Mouse (Mus musculus) liver, embryonic 15.5 days (tissue): ENCODE measurements around the gene St3gal2. TPM values are rescaled to one million over a fixed set of nuclear protein-coding genes. Genes with fewer than 3 reads are reported as not detected.
A peak's percentile ranks its signal among the peaks of the same experiment; 100 is the strongest.
"Not testable (repeated sequence)": the region's sequence is repeated elsewhere in the genome, so short reads cannot be mapped to it uniquely, and the experiment has no call there.

ENCODE experiments used
- ATAC-seq: fragments of 200-750 bp; cut with Nextera tagmentation; 2 replicates; pipeline ENCODE4 v1.8.0; 2017; ENCODE audit warnings: moderate number of reproducible peaks, mild to moderate bottlenecking, moderate library complexity; ENCODE audit not compliant: insufficient read depth
- H3K27ac ChIP-seq: fragments of 300-500 bp; sonication (generic); replicated peaks from 2 replicates; pipeline ENCODE4 v1.5.1; 2015; ENCODE audit warnings: mild to moderate bottlenecking, inconsistent platforms
- H3K27me3 ChIP-seq: fragments of 300-500 bp; sonication (generic); 2 replicates; pipeline ENCODE4 v1.6.1; 2015; ENCODE audit warnings: mild to moderate bottlenecking, inconsistent platforms
- H3K36me3 ChIP-seq: fragments of 300-500 bp; sonication (generic); replicated peaks from 2 replicates; pipeline ENCODE4 v1.6.1; 2015; ENCODE audit warnings: moderate library complexity, mild to moderate bottlenecking, inconsistent platforms
- H3K4me1 ChIP-seq: fragments of 300-500 bp; sonication (generic); replicated peaks from 2 replicates; pipeline ENCODE4 v1.6.1; 2015; ENCODE audit warnings: inconsistent platforms
- H3K4me2 ChIP-seq: fragments of 300-500 bp; sonication (generic); 2 replicates; pipeline ENCODE4 v1.6.1; 2015; ENCODE audit warnings: moderate library complexity, mild to moderate bottlenecking, inconsistent platforms
- H3K4me3 ChIP-seq: fragments of 300-500 bp; sonication (generic); replicated peaks from 2 replicates; pipeline ENCODE4 v1.5.1; 2015; ENCODE audit warnings: mild to moderate bottlenecking, inconsistent platforms
- H3K9ac ChIP-seq: fragments of 300-500 bp; sonication (generic); 2 replicates; pipeline ENCODE4 v1.6.1; 2015; ENCODE audit warnings: moderate library complexity, mild to moderate bottlenecking, inconsistent platforms
- H3K9me3 ChIP-seq: fragments of 300-500 bp; sonication (generic); replicated peaks from 2 replicates; pipeline ENCODE4 v1.6.1; 2016; ENCODE audit warnings: inconsistent platforms
- WGBS: fragments of 180-500 bp; shearing (Covaris S2); methylation state at CpG from one replicate; pipeline ENCODE4 v1.1.7; 2015; ENCODE audit warnings: mixed read lengths; ENCODE audit not compliant: insufficient replicate concordance; 5-methylcytosine and 5-hydroxymethylcytosine counted together
- polyA plus RNA-seq: library from polyadenylated mRNA; unstranded; fragments of >200 nt; fragmentation: Nextera tagmentation; extraction: Ambion mirVana; gene quantifications from 2 replicates; pipeline ENCODE4 v1.2.1, GENCODE M21; 2015

Gene St3gal2
- polyA plus RNA-seq, 1 experiment from 2014 or later = 21.9 TPM

DNA sequence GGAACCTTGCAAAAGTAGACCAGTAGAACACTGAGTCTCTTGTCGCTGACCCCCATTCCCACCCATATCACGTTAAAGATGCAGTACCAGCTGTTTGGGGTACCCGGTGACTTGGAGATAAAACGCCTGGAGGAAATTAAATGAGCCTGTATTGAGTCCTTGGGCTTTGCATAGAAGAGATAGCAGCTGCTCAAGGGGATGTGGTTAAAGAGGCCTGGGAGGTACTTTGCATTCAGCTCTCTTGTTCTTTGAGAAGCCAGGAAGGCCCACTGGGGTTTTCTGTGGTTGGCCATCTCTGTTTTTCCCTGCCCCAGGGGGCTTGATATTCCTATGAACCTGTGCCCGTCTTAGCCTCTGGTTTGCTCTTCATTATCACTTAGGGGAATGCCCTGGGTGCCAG, 9.3 kb downstream of the St3gal2 start:
- H3K36me3 ChIP-seq = peaks cover 20% of the 10 kb centered on the region
- WGBS = 11% methylated on average over 5 of the region's 5 CpGs
- H3K27me3 ChIP-seq = no peaks in the 10 kb centered on the region
- peak overlapping the region; percentile 25 for H3K4me3 ChIP-seq
- H3K9ac ChIP-seq = peak overlapping the region; percentile 47; the same call in 1 of the 2 replicates
- peak; percentile 79 for ATAC-seq
- peak overlapping the region; percentile 65 for H3K4me2 ChIP-seq
- no peaks in the 10 kb centered on the region for H3K9me3 ChIP-seq
- H3K27ac ChIP-seq = peak overlapping the region; percentile 93
- H3K4me1 ChIP-seq = peaks cover 100% of the 10 kb centered on the region

DNA sequence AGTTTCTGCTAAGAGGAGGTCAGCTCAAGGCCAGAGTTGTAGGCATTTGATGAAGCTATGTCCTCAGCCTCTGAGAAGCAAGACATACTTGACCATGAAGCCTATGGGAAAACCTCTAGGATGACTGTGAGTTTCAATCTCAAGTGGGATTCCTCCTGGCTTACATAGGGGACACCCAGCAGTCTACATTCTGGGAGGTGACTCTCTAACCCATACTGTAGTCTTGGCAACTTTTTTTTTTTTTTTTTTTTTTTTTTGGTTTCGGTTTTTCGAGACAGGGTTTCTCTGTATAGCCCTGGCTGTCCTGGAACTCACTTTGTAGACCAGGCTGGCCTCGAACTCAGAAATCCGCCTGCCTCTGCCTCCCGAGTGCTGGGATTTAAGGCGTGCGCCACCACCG, 9.9 kb downstream of the St3gal2 start:
- not testable (repeated sequence) for H3K27me3 ChIP-seq, ATAC-seq, H3K9me3 ChIP-seq
- Histone ChIP-seq H3K9ac (peak overlapping the region; percentile 47; the same call in 1 of the 2 replicates), H3K4me2 (peak overlapping the region; percentile 65), H3K4me1 (peaks cover 100% of the 10 kb centered on the region), H3K36me3 (peaks cover 21% of the 10 kb centered on the region), H3K27ac (peak overlapping the region; percentile 93), H3K4me3 (peak overlapping the region; percentile 25)
- 66% methylated on average over 8 of the region's 8 CpGs for WGBS

DNA sequence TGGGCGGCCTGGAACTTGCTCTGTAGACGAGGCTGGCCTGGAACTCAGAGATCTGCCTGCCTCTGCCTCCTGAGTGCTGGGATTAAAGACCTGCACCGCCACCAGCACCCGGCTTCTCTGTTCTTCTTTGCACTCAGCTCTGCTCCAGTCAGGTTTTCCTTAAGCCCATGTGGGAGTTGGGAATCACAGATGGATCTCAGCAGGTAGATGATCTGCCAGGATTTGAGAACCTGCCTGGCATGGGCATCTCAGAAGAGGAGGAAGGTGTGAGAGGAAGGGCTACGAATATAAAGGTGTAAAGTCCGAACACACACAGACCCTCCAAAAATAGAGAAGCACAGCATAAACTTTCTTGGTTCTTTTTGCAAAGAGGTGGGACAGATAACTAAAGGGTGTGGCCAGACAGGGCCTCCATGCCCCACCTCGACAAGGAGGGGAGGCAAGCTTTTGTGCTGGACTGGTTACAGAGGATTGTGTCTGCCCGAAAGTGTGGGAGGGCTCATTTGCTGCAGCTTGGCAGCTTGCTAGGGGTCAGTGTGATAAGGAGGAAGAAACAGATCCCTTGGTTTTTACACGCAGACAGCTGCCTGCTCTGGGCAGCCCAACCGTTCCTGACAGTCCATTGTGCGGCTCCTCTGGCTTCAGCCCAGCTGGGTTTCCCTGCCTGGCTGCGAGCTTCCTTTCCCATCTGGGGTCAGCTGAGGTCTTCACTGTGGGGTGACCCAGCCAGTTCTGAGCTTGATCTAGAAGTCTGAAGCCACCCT, 11.6 kb downstream of the St3gal2 start:
- Histone ChIP-seq H3K9me3 (no peaks in the 10 kb centered on the region), H3K27ac (peak overlapping the region; percentile 89), H3K4me1 (peaks cover 100% of the 10 kb centered on the region), H3K36me3 (peaks cover 28% of the 10 kb centered on the region), H3K27me3 (no peaks in the 10 kb centered on the region), H3K4me2 (peak overlapping the region; percentile 65), H3K4me3 (peak overlapping the region; percentile 29), H3K9ac (peak overlapping the region; percentile 48)
- ATAC-seq = peak; percentile 63
- 34% methylated on average over 12 of the region's 12 CpGs for WGBS

DNA sequence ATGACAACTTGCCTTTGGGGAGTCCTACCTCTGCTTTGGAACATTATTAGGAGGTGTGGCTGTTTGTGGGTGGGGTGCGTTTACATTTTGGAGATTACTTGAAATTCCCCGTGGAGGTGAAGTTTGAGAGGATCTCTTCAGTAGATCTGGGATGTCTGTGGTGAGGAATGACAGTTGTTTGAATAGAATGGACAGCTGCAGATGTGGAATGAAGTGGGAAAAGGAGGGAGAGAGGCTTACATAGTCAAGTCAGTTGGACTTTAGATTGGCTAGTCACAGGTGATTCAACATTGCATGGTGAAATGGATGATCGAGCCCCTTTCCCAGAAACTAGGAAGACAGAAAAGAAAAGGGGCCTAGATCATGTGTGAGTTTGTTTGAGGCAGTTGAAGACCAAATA, 12.7 kb downstream of the St3gal2 start:
- peak overlapping the region; percentile 65 for H3K4me2 ChIP-seq
- H3K27me3 ChIP-seq = no peaks in the 10 kb centered on the region
- H3K27ac ChIP-seq = peak overlapping the region; percentile 89
- H3K9ac ChIP-seq = peak overlapping the region; percentile 48; the same call in 1 of the 2 replicates
- no peaks in the 10 kb centered on the region for H3K9me3 ChIP-seq
- H3K4me3 ChIP-seq = no peak overlapping the region
- 39% methylated on average over 3 of the region's 3 CpGs for WGBS
- ATAC-seq = no peak
- H3K36me3 ChIP-seq = peaks cover 24% of the 10 kb centered on the region
- peaks cover 99% of the 10 kb centered on the region for H3K4me1 ChIP-seq

DNA sequence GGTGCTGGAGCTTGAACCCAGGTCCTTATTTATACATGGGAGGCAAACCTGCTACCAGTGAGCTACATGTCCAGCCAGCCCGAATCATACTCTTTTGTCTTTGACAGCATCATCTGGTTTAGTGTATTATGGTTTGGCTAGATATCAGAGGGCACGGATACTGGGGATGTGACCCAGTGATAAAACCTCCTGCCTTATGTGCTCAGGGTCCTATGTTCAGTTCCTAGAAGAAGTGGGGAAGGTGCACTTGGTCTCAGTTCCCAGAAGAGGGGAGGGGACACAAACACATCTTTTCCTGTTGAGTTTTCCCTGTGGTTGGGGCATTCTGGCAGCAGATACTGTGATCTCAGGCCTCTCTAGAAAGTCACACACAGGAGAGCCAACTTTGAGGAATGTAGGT, 13.6 kb downstream of the St3gal2 start:
- peaks cover 24% of the 10 kb centered on the region for H3K36me3 ChIP-seq
- peak; percentile 41 for ATAC-seq
- H3K27me3 ChIP-seq = no peaks in the 10 kb centered on the region
- H3K4me2 ChIP-seq = peak overlapping the region; percentile 65
- peak overlapping the region; percentile 17; the same call in 1 of the 2 replicates for H3K9ac ChIP-seq
- H3K27ac ChIP-seq = peak overlapping the region; percentile 89
- no peak overlapping the region for H3K4me3 ChIP-seq
- H3K9me3 ChIP-seq = no peaks in the 10 kb centered on the region
- peaks cover 98% of the 10 kb centered on the region for H3K4me1 ChIP-seq
- 24% methylated on average over 2 of the region's 2 CpGs for WGBS

DNA sequence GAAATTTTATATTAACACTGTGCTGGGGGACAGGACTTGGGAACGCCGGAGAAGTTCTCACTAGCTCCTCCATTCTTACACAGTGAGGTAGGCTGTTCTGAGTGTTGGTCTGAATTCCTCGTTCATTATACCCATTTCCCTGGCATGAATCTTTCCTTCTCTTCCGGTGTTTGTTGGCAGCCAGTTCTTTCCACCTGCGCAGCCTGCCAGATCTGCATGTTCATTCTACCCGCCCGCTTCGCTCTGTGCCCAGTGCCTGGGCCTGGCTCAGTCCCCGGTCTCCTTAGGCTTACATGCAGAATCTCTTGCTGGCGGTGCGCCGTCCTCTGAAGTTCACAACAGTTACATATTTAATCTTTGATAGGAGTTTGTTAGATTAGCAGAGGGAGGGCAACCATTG, 16.5 kb downstream of the St3gal2 start:
- Histone ChIP-seq H3K9me3 (no peaks in the 10 kb centered on the region), H3K27me3 (no peaks in the 10 kb centered on the region), H3K4me1 (peaks cover 95% of the 10 kb centered on the region), H3K4me2 (no peak overlapping the region), H3K9ac (no peak overlapping the region), H3K27ac (no peak overlapping the region), H3K36me3 (peaks cover 31% of the 10 kb centered on the region; the same call in 1 of the 2 replicates), H3K4me3 (no peak overlapping the region)
- no peak for ATAC-seq
- 83% methylated on average over 12 of the region's 12 CpGs for WGBS

DNA sequence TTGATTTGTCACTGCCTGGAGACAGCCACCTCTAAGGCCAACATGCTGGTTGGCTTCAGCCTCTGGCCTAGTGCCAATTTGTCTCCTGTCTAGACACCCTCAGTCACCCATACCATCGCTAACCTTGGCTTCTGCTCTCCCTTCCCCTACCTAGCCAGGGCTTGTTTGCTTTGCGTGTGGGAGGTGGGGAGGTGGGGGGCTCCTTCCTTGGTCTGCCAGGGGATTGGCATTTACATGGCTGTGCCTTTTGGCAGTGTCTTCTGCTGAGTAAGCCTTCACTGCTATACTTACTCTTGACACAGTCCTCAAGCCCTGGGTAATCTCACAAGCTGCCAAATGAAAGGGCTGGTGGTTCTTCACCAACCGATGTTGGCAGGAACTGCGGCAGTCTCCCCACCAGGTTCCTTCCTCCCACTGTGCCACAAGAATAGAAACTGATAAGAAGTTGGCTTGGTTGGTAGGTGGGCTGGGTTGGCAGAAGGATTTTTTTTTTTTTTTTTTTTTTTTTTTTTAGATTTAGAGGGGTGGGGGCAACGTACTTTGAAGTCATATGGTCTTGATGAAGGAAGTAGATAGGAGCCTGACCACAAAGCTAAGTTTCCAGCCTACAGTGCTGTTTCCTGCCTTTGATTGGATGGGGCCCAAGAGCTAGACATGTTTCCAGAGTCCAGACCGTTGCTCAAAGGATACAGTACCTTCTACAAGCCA, 19.3 kb downstream of the St3gal2 start:
- Histone ChIP-seq H3K36me3 (peaks cover 36% of the 10 kb centered on the region), H3K4me3 (no peak overlapping the region), H3K9me3 (no peaks in the 10 kb centered on the region), H3K9ac (no peak overlapping the region), H3K4me2 (no peak overlapping the region), H3K27me3 (no peaks in the 10 kb centered on the region), H3K4me1 (peaks cover 71% of the 10 kb centered on the region), H3K27ac (peak overlapping the region; percentile 39)
- 10% methylated on average over 6 of the region's 6 CpGs for WGBS
- 0 out of 2 replicates have a peak, but pooled peaks have one; percentile 33 for ATAC-seq

DNA sequence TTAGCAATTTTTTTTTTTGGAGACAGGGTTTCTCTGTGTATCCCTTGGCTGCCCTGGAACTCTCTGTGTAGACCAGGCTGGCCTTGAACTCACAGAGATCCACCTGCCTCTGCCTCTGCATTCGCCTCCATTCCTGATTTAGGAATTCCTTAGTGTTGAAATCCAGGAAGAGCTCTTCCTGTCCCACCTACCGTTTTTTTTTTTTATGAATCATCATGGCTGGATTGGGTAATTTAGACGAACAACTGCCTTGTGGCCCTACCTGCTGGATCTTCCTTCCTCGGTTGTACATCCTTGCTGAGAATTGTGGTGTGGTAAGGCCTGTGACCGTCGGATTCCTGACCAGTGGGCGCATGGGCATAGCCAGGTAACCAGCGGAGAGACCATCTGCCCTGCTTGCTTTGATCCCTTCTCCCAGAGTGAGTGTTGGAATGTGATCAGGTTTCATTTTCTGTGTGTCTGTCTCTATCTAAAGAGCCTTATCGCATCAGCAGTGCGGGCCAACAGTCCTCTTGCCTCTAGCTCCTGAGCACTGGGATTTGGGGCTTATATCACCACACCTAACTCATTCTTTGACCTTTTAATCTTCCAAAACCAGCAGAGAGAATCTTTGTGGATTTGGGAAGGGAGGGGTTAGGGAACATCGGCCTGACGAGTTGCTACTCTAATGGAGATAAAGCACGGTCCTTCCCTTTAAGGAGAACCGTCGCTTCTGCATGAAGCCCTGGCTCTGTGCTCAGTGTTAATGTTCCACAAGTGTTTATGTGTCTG, 21.1 kb downstream of the St3gal2 start:
- Histone ChIP-seq H3K36me3 (peaks cover 25% of the 10 kb centered on the region; the same call in 1 of the 2 replicates), H3K27ac (0 out of 2 replicates have a peak overlapping the region, but pooled peaks have one; percentile 3), H3K9me3 (no peaks in the 10 kb centered on the region), H3K9ac (no peak overlapping the region), H3K4me3 (no peak overlapping the region), H3K27me3 (no peaks in the 10 kb centered on the region), H3K4me1 (peaks cover 67% of the 10 kb centered on the region), H3K4me2 (no peak overlapping the region)
- ATAC-seq = no peak
- WGBS = 63% methylated on average over 15 of the region's 15 CpGs

DNA sequence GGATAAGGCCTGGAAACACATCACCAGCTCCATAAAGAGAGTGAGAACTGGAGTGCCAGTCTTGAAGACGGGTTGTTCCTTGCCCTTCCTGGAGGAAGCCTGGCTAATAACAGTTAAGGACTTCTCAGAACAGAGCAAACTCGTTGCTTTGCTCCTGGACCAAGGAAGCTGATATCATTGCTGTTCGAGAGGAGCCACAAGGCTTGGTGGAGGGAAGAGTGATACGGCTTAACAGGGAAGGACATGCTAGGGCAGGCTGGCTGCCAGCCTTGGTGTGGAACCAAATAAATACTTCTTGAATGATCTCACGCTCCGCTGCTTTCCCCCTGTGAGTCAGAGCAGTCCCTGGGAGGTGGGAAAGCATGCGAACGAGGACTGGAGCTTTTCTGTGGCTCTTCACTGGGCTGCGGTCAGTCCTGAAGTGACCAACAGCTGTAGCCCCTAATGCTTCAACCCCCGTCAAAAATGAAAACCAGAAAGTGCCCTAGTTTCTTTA, 21.8 kb downstream of the St3gal2 start:
- peaks cover 19% of the 10 kb centered on the region; the same call in 1 of the 2 replicates for H3K36me3 ChIP-seq
- H3K9ac ChIP-seq = no peak overlapping the region
- ATAC-seq = no peak
- no peaks in the 10 kb centered on the region for H3K27me3 ChIP-seq
- peak overlapping the region; percentile 3; the same call in 1 of the 2 replicates for H3K27ac ChIP-seq
- H3K9me3 ChIP-seq = no peaks in the 10 kb centered on the region
- 61% methylated on average over 10 of the region's 10 CpGs for WGBS
- H3K4me3 ChIP-seq = no peak overlapping the region
- peaks cover 64% of the 10 kb centered on the region for H3K4me1 ChIP-seq
- H3K4me2 ChIP-seq = no peak overlapping the region

DNA sequence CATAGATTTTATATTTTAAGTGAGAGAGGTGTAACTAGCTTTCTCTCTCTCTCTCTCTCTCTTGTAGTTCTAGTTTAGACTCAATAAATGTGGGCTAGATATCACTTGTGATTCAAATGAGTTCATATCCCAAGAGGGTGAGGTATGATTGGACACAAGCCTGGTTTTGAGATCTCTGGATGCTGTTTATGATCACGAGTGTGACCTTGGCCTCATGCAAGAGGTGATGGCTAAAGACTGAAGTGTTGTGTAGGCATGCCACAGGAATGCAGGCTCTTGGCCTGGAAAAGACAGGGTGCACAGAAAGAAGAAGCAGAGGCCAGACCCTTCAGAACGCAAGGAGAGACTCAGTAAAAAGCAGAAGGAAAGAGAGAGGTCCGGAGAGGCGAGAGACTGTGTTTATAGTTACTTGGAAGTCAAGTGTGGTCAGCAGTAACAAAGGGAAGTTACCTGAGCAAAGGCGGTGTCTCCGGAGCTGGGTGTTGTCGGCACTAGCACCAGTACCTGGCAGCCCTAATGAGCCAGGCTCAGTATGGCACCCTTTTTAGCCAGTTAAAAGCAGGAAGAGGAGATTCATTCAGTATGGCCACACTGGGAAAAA, 24.7 kb downstream of the St3gal2 start:
- WGBS = 30% methylated on average over 7 of the region's 7 CpGs
- Histone ChIP-seq H3K9ac (no peak overlapping the region), H3K9me3 (no peaks in the 10 kb centered on the region), H3K4me3 (no peak overlapping the region), H3K36me3 (peaks cover 28% of the 10 kb centered on the region), H3K4me1 (peaks cover 41% of the 10 kb centered on the region), H3K4me2 (no peak overlapping the region), H3K27me3 (no peaks in the 10 kb centered on the region), H3K27ac (no peak overlapping the region)
- ATAC-seq = no peak
